In genomic region chr7:70576112-70576910, GRCm38 (mm10) we compare ENCODE assay signal across 8 mouse cellular contexts.
A peak's percentile ranks its signal among the peaks of the same experiment; 100 is the strongest.
DNase-seq lines count a peak whose midpoint lies in the region; ATAC-seq lines count a peak whose summit lies in the region.

No protein-coding gene starts in this region.

- H3K27ac ChIP-seq in heart, embryonic 12.5 days (ENCODE audit: poor library complexity, severe bottlenecking) = no peak overlapping the region
- no peak overlapping the region for H3K27ac ChIP-seq in embryonic facial prominence, embryonic 13.5 days
- peak overlapping the region; percentile 77 for H3K27ac ChIP-seq in lung, embryonic 16.5 days (ENCODE audit: low read length)

- no peaks in the 10 kb centered on the region for H3K9me3 ChIP-seq in heart, embryonic 12.5 days (replicated peaks)
- H3K9me3 ChIP-seq in embryonic facial prominence, embryonic 13.5 days = no peaks in the 10 kb centered on the region
- H3K9me3 ChIP-seq in lung, embryonic 16.5 days (ENCODE audit: control insufficient read depth, low read length) = no peaks in the 10 kb centered on the region

- H3K4me3 ChIP-seq in heart, embryonic 12.5 days = no peak overlapping the region
- H3K4me3 ChIP-seq in embryonic facial prominence, embryonic 13.5 days = no peak overlapping the region
- no peak overlapping the region for H3K4me3 ChIP-seq in lung, embryonic 16.5 days (ENCODE audit: low read length)

- ATAC-seq in heart, embryonic 12.5 days (ENCODE audit: insufficient number of reproducible peaks, low FRiP score) = no peak
- ATAC-seq in embryonic facial prominence, embryonic 13.5 days (ENCODE audit: insufficient number of reproducible peaks, insufficient read depth, low FRiP score, low TSS enrichment, low read depth) = peak; percentile 76
- ATAC-seq in lung, embryonic 16.5 days (ENCODE audit: low read depth) = peak; percentile 42; the same call in 1 of the 2 replicates
- no peak for ATAC-seq in activated CD4-positive, CD25-positive, alpha-beta regulatory T cell, adult 4 months
- ATAC-seq in inflammation-experienced regulatory T-cells, adult 6 months = no peak

- no peak for DNase-seq in heart, adult 8-10 months (ENCODE audit: low spot score)
- DNase-seq in Muller cell, postnatal 12 days (ENCODE audit: inconsistent ontology term) = peak; percentile 30
- no peak for DNase-seq in spleen, postnatal 4 days (ENCODE audit: low spot score in 2 of 2)

- WGBS in heart, embryonic 12.5 days = 34% methylated on average over 15 of the region's 15 CpGs
- 31% methylated on average over 15 of the region's 15 CpGs for WGBS in embryonic facial prominence, embryonic 13.5 days
- 29% methylated on average over 15 of the region's 15 CpGs for WGBS in lung, embryonic 16.5 days

- H3K27me3 ChIP-seq in heart, embryonic 12.5 days (replicated peaks) = no peaks in the 10 kb centered on the region
- peaks cover 11% of the 10 kb centered on the region for H3K27me3 ChIP-seq in embryonic facial prominence, embryonic 13.5 days
- H3K27me3 ChIP-seq in lung, embryonic 16.5 days (ENCODE audit: control insufficient read depth, insufficient read depth, low read depth, low read length) = no peaks in the 10 kb centered on the region

- H3K36me3 ChIP-seq in heart, embryonic 12.5 days = no peaks in the 10 kb centered on the region
- H3K36me3 ChIP-seq in embryonic facial prominence, embryonic 13.5 days = no peaks in the 10 kb centered on the region
- no peaks in the 10 kb centered on the region for H3K36me3 ChIP-seq in lung, embryonic 16.5 days (ENCODE audit: control insufficient read depth, insufficient read depth, low read length)

- no peak overlapping the region for H3K9ac ChIP-seq in heart, embryonic 12.5 days
- no peak overlapping the region for H3K9ac ChIP-seq in embryonic facial prominence, embryonic 13.5 days
- no peak overlapping the region for H3K9ac ChIP-seq in lung, embryonic 16.5 days (ENCODE audit: low read length)

- peak overlapping the region; percentile 31; the same call in 1 of the 2 replicates for H3K4me2 ChIP-seq in heart, embryonic 12.5 days
- H3K4me2 ChIP-seq in embryonic facial prominence, embryonic 13.5 days = peak overlapping the region; percentile 26
- 0 out of 2 replicates have a peak overlapping the region, but pooled peaks have one; percentile 15 for H3K4me2 ChIP-seq in lung, embryonic 16.5 days (ENCODE audit: low read depth, low read length)

- peaks cover 7% of the 10 kb centered on the region; the same call in 1 of the 2 replicates for H3K4me1 ChIP-seq in heart, embryonic 12.5 days (replicated peaks)
- H3K4me1 ChIP-seq in embryonic facial prominence, embryonic 13.5 days = peaks cover 9% of the 10 kb centered on the region
- H3K4me1 ChIP-seq in lung, embryonic 16.5 days (replicated peaks; ENCODE audit: control insufficient read depth, insufficient read depth, low read length) = peaks cover 20% of the 10 kb centered on the region

Comparison
In these comparisons a context has a peak if more than half of its experiments do, and no peak if none do; other contexts are left out.
1. ATAC-seq: peak in embryonic facial prominence, embryonic 13.5 days (single experiment) and lung, embryonic 16.5 days (single experiment); none in heart, embryonic 12.5 days (single experiment), activated CD4-positive, CD25-positive, alpha-beta regulatory T cell, adult 4 months (single experiment) and inflammation-experienced regulatory T-cells, adult 6 months (single experiment).
2. Peak in every context shown above with its lines, with median percentiles within 50 percentile points of each other: H3K4me2 ChIP-seq.